Mouse (Mus musculus) embryonic facial prominence, embryonic 14.5 days (tissue): ENCODE results near the gene Npr1. TPM values are rescaled to one million over a fixed set of nuclear protein-coding genes. Genes with fewer than 3 reads are reported as not detected.
A peak's percentile ranks its signal among the peaks of the same experiment; 100 is the strongest.

Experiments used
- ATAC-seq: fragments of 200-750 bp; cut with Nextera tagmentation; 2 replicates; pipeline ENCODE4 v1.8.0; 2017; ENCODE audit warnings: low read depth, moderate number of reproducible peaks, moderate TSS enrichment
- DNase-seq: peaks from one replicate; pipeline ENCODE4 v3.0.0-alpha.2; 2015; ENCODE audit warnings: low spot score
- H3K27ac ChIP-seq: fragments of 300-500 bp; sonication (generic); replicated peaks from 2 replicates; pipeline ENCODE4 v1.5.1; 2014; ENCODE audit warnings: low read depth, mild to moderate bottlenecking, low read length, moderate library complexity
- H3K27me3 ChIP-seq: fragments of 300-500 bp; sonication (generic); replicated peaks from 2 replicates; pipeline ENCODE4 v1.6.1; 2014; ENCODE audit warnings: low read length; ENCODE audit not compliant: control insufficient read depth, insufficient read depth
- H3K36me3 ChIP-seq: fragments of 300-500 bp; sonication (generic); 2 replicates; pipeline ENCODE4 v1.6.1; 2014; ENCODE audit warnings: low read length, mixed read lengths; ENCODE audit not compliant: control insufficient read depth, insufficient read depth
- H3K4me1 ChIP-seq: fragments of 300-500 bp; sonication (generic); 2 replicates; pipeline ENCODE4 v1.6.1; 2014; ENCODE audit warnings: antibody characterized with exemption, low read length; ENCODE audit not compliant: control insufficient read depth, insufficient read depth
- H3K4me2 ChIP-seq: fragments of 300-500 bp; sonication (generic); 2 replicates; pipeline ENCODE4 v1.6.1; 2014; ENCODE audit warnings: low read depth, mild to moderate bottlenecking, low read length, moderate library complexity, mixed read lengths
- H3K4me3 ChIP-seq: fragments of 300-500 bp; sonication (generic); 2 replicates; pipeline ENCODE4 v1.5.1; 2014; ENCODE audit warnings: low read depth, mild to moderate bottlenecking, low read length
- H3K9ac ChIP-seq: fragments of 300-500 bp; sonication (generic); 2 replicates; pipeline ENCODE4 v1.6.1; 2014; ENCODE audit warnings: low read depth, mild to moderate bottlenecking, low read length, moderate library complexity, mixed read lengths
- H3K9me3 ChIP-seq: fragments of 300-500 bp; sonication (generic); 2 replicates; pipeline ENCODE4 v1.6.1; 2016; ENCODE audit warnings: low read length; ENCODE audit not compliant: control insufficient read depth
- WGBS: fragments of 180-500 bp; shearing (Covaris S2); extraction: QIAGEN DNeasy Blood & Tissue Kit; methylation state at CpG from one replicate; pipeline ENCODE4 v1.1.7; 2014; 5-methylcytosine and 5-hydroxymethylcytosine counted together
- polyA plus RNA-seq: library from polyadenylated mRNA; unstranded; fragments of >200 nt; fragmentation: Nextera tagmentation; extraction: Ambion mirVana; gene quantifications from 2 replicates; pipeline ENCODE4 v1.2.1, GENCODE M21; 2014

The Npr1 gene
- polyA plus RNA-seq, 1 experiment from 2014 or later: 8.2 TPM

DNA sequence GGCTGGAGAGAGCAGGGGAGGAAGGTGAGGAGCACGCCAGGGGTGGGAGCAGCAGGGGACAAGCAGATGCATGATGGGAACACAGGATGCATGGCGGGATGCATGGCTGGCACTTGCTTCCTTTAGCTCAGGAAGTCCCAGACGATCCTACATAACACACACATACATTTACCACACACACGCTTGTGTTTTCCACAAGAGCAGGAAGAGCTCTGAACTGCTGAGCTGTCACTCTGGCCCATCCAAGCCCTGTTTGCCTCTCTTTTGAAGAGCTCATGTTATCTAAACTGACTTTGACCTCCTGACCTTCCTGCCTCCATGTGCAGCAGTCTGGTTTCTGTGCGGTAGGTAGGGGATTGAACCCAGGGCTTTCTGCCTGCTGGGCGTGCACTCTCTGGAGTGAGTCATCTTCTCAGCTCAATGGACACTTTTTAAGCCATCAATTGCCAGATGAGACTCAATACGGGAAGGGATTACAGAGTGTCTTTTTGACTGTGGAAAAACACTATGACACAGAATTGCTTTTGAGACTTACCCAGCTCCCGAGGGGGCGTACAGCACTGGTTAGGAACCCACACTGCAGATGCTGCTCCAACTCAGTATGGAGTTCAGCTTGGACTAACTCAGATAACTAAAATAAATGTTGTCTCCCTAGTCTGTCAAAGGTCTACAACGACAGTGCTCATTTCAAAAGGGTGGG lies 14.1 kb downstream of the Npr1 start:
- WGBS: 45% methylated on average over 10 of the region's 10 CpGs
- no peak overlapping the region for H3K4me3 ChIP-seq
- H3K27ac ChIP-seq: no peak overlapping the region
- H3K4me1 ChIP-seq: no peaks in the 10 kb centered on the region
- peak; percentile 23 for DNase-seq
- no peak for ATAC-seq
- peak overlapping the region; percentile 40 for H3K4me2 ChIP-seq
- no peaks in the 10 kb centered on the region for H3K9me3 ChIP-seq
- H3K36me3 ChIP-seq: no peaks in the 10 kb centered on the region
- H3K27me3 ChIP-seq: no peaks in the 10 kb centered on the region
- H3K9ac ChIP-seq: no peak overlapping the region

GRCm38 (mm10) chr3:90450874-90451273 lies 14.8 kb downstream of the Npr1 start:
- WGBS: 35% methylated on average over 10 of the region's 12 CpGs
- no peak for ATAC-seq
- no peak overlapping the region for H3K27ac ChIP-seq
- 0 out of 2 replicates have a peak overlapping the region, but pooled peaks have one; percentile 0 for H3K4me3 ChIP-seq
- no peaks in the 10 kb centered on the region for H3K9me3 ChIP-seq
- H3K4me2 ChIP-seq: peak overlapping the region; percentile 40
- H3K27me3 ChIP-seq: no peaks in the 10 kb centered on the region
- no peak for DNase-seq
- peaks cover 6% of the 10 kb centered on the region; the same call in 1 of the 2 replicates for H3K4me1 ChIP-seq
- H3K36me3 ChIP-seq: no peaks in the 10 kb centered on the region
- H3K9ac ChIP-seq: peak overlapping the region; percentile 10; the same call in 1 of the 2 replicates

DNA sequence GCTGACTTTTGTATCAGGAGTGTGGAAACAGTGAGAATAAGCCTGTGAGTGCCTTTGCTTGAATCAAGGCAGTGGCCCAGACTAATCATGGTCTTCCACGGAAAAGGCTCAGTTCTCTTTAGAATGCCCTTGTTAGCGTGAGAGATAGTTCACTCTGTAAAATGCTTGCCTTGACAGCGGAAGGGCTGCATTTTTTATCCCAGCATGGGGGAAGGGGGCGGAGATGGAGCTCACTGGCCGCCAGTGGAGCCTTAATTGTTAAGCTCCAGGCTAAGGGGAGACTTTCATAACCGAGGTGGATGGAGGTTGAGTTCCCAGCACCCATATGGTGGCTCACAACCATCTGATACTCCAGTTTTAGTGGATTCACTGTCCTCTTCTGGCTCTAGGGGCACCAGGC lies 17.0 kb downstream of the Npr1 start:
- DNase-seq (no peak), ATAC-seq (no peak)
- Histone ChIP-seq H3K27me3 (no peaks in the 10 kb centered on the region), H3K4me3 (no peak overlapping the region), H3K4me1 (peaks cover 9% of the 10 kb centered on the region; the same call in 1 of the 2 replicates), H3K9ac (no peak overlapping the region), H3K27ac (no peak overlapping the region), H3K36me3 (no peaks in the 10 kb centered on the region), H3K4me2 (no peak overlapping the region), H3K9me3 (no peaks in the 10 kb centered on the region)
- WGBS: 42% methylated on average over 6 of the region's 6 CpGs

DNA sequence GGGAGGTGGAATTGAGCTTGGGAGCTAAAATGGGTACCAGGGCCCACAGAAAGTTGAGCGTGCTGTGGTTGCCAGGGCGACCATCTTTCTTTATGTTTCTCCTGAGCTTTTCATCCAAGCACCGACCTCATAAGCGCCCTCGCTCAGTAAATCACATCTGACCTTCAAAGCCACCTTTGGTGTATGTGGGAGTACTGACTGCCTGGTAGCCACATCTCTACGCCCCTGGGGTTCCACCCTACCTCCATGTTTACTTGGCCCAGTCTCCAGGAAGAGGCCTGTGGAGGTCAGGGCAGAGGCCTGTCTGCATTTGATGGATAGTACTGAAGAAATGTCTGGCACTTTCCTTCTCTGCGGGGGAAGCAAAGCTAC lies 18.6 kb downstream of the Npr1 start:
- ATAC-seq (no peak), DNase-seq (no peak)
- 50% methylated on average over 7 of the region's 7 CpGs for WGBS
- peak overlapping the region; percentile 35 for H3K4me3 ChIP-seq
- no peaks in the 10 kb centered on the region for H3K36me3 ChIP-seq
- H3K27ac ChIP-seq: peak overlapping the region; percentile 90
- H3K4me1 ChIP-seq: peaks cover 9% of the 10 kb centered on the region; the same call in 1 of the 2 replicates
- H3K27me3 ChIP-seq: no peaks in the 10 kb centered on the region
- H3K9ac ChIP-seq: peak overlapping the region; percentile 62
- no peaks in the 10 kb centered on the region for H3K9me3 ChIP-seq
- H3K4me2 ChIP-seq: peak overlapping the region; percentile 57

GRCm38 (mm10) chr3:90446389-90447122 lies 19.1 kb downstream of the Npr1 start:
- Histone ChIP-seq H3K36me3 (no peaks in the 10 kb centered on the region), H3K27me3 (no peaks in the 10 kb centered on the region), H3K4me2 (peak overlapping the region; percentile 57), H3K4me1 (peaks cover 9% of the 10 kb centered on the region; the same call in 1 of the 2 replicates), H3K9ac (peak overlapping the region; percentile 62), H3K9me3 (no peaks in the 10 kb centered on the region), H3K4me3 (peak overlapping the region; percentile 35), H3K27ac (peak overlapping the region; percentile 90)
- ATAC-seq (peak; percentile 95), DNase-seq (peak; percentile 97)
- WGBS: 1% methylated on average over 16 of the region's 17 CpGs

GRCm38 (mm10) chr3:90445417-90446200 lies 20.1 kb downstream of the Npr1 start:
- H3K27ac ChIP-seq: peak overlapping the region; percentile 90
- H3K36me3 ChIP-seq: no peaks in the 10 kb centered on the region
- ATAC-seq (no peak), DNase-seq (no peak)
- H3K27me3 ChIP-seq: no peaks in the 10 kb centered on the region
- H3K4me2 ChIP-seq: peak overlapping the region; percentile 57
- H3K9me3 ChIP-seq: no peaks in the 10 kb centered on the region
- peaks cover 9% of the 10 kb centered on the region; the same call in 1 of the 2 replicates for H3K4me1 ChIP-seq
- peak overlapping the region; percentile 35 for H3K4me3 ChIP-seq
- H3K9ac ChIP-seq: peak overlapping the region; percentile 62
- WGBS: 70% methylated on average over 11 of the region's 11 CpGs

DNA sequence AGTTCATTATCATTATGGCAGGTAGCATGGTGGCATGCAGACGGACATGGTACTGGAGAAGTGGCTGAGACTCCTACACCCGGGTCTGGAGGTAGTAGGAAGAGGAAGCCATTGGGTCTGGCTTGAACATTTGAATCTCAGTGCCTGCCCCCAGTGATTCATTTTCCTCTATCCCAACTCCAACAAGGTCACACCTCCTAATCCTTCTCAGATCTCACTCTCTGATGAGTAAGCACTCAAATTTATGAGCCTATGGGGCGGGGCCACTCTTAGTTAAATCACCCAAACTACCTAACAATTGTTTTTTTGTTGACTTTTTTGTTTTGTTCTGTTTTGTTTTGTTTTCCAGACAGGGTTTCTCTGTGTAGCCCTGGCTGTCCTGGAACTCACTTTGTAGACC lies 21.7 kb downstream of the Npr1 start:
- Histone ChIP-seq H3K4me3 (no peak overlapping the region), H3K9ac (no peak overlapping the region), H3K27ac (no peak overlapping the region), H3K36me3 (no peaks in the 10 kb centered on the region), H3K4me2 (no peak overlapping the region), H3K4me1 (peaks cover 9% of the 10 kb centered on the region; the same call in 1 of the 2 replicates), H3K27me3 (no peaks in the 10 kb centered on the region), H3K9me3 (no peaks in the 10 kb centered on the region)
- WGBS: 87% methylated on average over 3 of the region's 3 CpGs
- DNase-seq: no peak
- ATAC-seq: no peak

DNA sequence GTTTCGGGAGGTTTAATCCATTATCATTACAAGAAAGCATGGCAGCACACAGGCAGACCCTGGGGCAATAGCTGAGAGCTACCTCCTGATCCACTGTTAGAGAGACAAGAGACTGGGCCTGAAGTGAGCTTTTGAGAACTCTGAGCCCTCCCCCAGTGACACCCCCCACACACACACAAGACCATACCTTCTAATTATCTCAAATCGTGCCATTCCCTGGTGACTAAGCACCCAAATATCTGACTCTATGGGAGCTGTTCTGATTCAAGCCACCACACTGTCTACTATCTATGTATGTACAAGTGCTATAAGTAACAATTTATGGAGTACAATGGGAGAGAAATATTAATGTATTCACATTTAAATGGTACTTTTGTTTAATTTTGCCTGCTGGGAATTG lies 24.9 kb downstream of the Npr1 start:
- Histone ChIP-seq H3K36me3 (no peaks in the 10 kb centered on the region), H3K9me3 (no peaks in the 10 kb centered on the region), H3K9ac (no peak overlapping the region), H3K27ac (no peak overlapping the region), H3K4me1 (peaks cover 2% of the 10 kb centered on the region; the same call in 1 of the 2 replicates), H3K4me2 (no peak overlapping the region), H3K27me3 (no peaks in the 10 kb centered on the region), H3K4me3 (no peak overlapping the region)
- no peak for ATAC-seq
- no peak for DNase-seq
- WGBS: 75% methylated on average over 2 of the region's 2 CpGs
